Mouse (Mus musculus): Measurements from ENCODE around the gene Nmrk2.
A peak's percentile ranks its signal among the peaks of the same experiment; 100 is the strongest.
"Not testable (repeated sequence)": the region's sequence is repeated elsewhere in the genome, so short reads cannot be mapped to it uniquely, and the experiment has no call there.

Nmrk2 gene

GRCm38 (mm10) chr10:81201807-81202758, at the start of gene Nmrk2:
Gene Nmrk2 (minus strand): TSS chr10:81202051.
- DNase-seq = no peak

GRCm38 (mm10) chr10:81249442-81249841, 47.6 kb upstream of the Nmrk2 start:
- no peak for DNase-seq

- no peak for DNase-seq
Observed at GRCm38 (mm10) chr10:81247804-81248203, 46.0 kb upstream of the Nmrk2 start.

GRCm38 (mm10) chr10:81245166-81245565, 43.3 kb upstream of the Nmrk2 start:
- DNase-seq = no peak

DNA sequence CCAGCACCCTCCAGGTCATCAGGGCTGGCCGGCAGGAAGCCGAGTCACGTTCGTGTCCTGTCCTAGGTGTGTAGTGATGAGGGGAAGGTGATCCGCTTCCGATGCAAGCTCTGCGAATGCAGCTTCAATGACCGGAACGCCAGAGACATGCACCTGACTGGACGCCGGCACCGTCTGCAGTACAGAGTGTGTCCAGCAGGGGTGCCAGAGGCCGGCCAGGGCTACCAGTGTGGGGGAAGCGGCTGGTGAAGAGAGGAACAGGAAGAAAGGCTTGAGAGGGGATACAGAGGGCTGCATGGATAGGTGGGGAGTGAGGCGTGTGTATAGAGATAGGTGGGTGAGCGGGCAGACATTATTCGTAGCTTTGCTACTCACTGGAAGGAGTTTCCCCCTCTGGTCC, 42.7 kb upstream of the Nmrk2 start:
- DNase-seq = peak; percentile 65

- DNase-seq = no peak
Observed at GRCm38 (mm10) chr10:81244146-81244545, 42.3 kb upstream of the Nmrk2 start.

DNA sequence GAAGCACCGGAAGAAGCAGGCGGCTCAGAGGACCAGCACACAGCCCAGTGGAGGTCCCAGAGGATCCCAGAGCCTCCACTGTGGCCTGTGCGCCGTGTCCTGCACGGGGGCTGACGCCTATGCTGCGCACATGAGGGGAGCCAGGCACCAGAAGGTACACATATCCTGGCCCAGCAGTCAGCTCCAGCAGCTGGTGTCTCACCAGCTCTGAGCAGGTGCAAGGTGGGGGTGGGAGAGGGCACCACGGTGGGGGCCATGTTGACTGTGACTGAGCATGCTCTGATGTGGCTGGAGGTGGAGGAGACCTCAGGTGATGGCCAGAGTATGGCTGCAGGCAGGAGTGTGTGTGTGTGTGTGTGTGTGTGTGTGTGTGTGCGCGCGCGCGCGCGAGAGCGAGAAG, 40.2 kb upstream of the Nmrk2 start:
- no peak for DNase-seq

DNA sequence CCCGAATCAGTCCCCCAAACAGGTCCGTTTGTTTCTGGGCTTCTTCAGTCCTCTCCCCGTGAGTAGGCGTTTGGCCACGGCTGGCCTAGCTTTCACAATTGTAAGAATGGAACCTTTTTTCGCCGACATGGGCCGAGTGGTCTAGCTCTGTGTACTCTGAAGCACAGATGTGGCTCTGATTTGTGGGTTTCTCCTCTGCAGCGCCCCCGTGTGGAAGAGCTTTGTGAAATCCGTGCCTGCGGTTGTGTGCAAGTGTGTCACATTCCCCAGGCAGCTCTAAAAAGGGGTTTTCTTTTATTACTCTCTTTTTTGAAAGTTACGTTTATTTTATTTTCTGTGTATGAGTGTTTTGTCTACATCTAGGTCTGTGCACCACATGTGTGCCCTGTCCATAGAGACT, 39.0 kb upstream of the Nmrk2 start:
- DNase-seq = no peak

- DNase-seq = no peak
Observed at GRCm38 (mm10) chr10:81238618-81239017, 36.8 kb upstream of the Nmrk2 start.

DNA sequence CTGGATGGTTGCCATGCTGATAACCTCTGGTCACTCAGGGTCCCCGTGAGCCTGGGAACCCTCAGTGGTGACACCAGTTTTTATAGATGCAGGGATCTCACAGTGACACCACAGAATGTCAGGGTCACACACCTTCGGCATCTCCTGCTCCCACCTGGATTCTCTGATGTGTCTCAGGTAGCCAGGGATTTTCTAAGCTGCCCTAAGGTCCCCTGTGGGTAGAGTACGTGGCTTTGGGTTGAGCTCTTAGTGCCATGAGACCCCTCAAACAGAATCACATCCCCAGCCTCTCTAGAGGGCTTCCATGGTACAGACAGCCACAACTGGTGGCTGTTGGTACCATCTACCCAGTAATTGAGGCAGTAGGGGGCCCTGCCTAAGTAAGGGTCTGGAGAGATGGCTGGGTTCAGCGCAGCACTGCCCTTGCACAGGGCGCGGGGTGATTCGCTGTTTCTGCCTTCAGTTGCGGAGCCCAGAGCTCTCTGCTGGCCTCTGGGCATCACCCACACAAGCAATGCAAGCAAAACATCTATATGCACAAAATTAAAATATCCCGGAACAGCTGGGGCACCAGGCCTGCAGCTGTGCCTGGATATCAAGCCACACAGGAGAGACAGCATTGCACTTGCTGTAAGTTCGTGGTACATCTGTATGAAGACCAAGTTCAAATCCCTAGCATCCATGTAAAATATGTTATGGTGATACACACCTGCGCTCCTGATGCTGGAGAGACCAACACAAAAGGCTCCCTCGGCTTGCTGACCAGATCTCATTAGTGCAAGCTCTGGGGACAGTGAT, 34.8 kb upstream of the Nmrk2 start:
- DNase-seq = no peak

- DNase-seq = no peak
Observed at GRCm38 (mm10) chr10:81234206-81234605, 32.4 kb upstream of the Nmrk2 start.

- no peak for DNase-seq
Observed at GRCm38 (mm10) chr10:81233226-81233585, 31.4 kb upstream of the Nmrk2 start.

DNA sequence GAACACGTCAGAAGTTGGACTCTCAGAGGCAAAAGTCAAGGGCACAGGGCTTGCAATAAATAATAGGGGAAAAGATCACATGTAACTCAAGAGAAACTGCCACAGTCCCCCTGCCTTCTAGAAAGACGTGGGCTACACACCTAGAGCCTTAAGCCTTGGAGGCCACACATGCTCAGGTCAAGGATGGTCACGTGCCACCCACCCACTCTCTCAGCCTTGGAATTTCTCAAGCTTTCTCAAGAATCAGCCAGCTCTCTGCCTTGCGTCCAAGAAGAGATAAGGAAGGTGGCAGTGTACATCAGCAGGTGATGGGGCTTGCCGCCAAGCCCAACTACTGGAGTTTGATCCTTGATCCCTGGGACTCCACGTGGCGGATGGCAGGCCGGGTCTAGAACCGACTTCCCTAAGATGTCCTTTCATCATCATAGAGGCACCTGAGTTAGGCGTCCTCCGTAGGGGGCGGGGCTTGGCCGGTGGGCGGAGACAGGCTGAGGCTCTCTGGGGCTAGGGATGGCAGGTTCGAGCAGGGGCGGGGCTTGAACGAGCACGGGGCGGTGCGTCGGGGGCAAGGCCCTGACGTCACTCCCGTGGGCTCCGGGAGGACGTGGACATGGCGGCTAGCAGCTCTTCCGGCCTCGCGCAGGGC, 30.9 kb upstream of the Nmrk2 start, which contains the start of gene Zfr2:
Gene Zfr2 (plus strand): TSS at position 576 of the 646 bp plus-strand sequence.
- DNase-seq = peak; percentile 94

- no peak for DNase-seq
Observed at GRCm38 (mm10) chr10:81231436-81231835, 29.6 kb upstream of the Nmrk2 start.

DNA sequence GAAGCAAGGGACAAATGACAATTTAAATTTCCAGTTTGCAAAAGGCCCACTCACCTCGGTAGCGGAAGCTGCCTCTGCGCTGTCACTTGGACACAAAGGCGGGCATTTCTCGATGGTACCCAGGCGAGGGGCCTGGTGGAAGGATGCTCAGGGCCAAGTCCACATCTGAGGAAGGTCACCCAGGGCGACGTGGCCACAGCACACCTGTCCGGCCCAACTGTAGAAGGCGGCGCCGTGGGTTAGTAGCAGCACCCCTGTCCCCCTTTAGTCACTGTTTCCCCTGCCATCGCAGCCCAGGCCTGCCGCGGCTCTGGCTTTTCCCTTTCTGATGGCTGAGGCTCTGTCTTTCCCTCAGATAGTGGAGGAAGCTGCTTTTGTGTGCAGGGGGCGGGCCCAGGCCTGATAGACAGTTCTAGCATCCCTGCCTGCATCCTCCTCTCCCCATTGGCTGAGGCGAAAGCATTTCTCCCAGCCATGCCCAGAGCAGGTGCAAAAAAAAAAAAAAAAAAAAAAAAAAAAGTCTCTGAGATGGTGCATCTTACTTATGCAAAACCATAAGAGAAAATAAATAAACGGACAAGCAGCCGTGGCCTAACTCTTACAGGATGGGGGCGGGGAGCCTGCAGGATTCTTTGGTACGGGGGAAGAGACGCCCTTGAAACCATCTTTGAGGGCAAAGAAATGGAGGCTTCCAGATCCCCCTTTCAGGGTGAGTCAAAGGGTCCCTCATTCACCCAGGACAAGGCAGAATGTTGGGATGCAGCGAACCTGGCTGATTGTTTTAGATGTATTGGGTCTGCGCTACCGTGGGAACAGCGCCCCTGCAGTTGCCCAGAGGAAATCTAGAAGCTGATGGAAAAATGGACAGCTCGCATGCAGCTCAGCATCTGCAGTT, 28.8 kb upstream of the Nmrk2 start, which contains the start of gene Atcay:
Gene Atcay (minus strand): TSS at position 396 of the 895 bp plus-strand sequence.
- peak; percentile 90 for DNase-seq

- no peak for DNase-seq
Observed at GRCm38 (mm10) chr10:81229735-81230437, 28.0 kb upstream of the Nmrk2 start.

GRCm38 (mm10) chr10:81223731-81224130, 21.9 kb upstream of the Nmrk2 start:
- not testable (repeated sequence) for DNase-seq

DNA sequence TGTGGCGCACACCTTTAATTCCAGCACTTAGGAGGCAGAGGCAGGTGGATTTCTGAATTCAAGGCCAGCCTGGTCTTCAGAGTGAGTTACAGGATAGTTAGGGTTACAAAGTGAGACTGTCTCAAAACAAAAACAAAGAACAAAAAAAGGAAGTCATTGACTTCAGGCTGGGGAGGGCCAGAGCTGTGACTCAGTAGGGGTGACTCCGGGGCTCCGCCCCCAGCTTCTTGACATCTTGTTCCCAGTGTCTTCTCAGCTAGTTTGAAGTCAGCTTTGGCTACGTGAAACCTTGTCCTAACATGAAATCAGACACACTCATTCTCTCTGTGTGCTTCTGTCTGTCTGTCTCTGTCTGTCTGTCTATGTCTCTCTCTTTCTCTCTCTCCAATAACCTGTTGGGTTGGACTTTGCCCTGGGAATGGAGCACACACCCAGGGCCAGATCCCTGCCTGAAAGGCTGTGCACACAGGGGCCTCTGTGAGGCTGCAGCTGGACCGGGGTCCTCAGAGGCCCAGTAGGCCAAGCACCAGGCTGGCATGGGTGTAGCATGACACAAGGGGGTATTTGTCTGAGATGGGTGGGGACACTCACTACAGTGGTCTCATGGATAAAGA, 19.7 kb upstream of the Nmrk2 start:
- DNase-seq = no peak

DNA sequence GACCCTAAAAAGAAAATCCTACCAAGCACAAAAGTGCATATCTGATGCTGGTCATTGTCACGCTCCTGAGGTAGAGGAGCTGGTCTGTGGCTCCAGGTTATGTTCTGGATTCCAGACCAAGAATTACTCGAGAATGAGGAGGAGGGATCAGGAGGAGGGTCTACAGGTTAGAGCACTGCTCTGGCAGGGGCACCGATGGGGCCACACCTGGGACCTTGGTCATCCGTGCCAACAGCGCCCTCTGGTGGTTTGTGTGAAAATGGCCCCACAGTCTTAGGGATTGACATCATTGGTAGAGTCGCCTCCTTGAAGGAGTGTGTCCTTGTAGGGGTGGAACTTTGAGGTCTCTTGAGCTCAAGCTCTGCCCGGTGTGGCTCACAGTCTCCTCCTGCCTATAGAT, 16.1 kb upstream of the Nmrk2 start:
- DNase-seq = no peak

- DNase-seq = not testable (repeated sequence)
Observed at GRCm38 (mm10) chr10:81217267-81217666, 15.4 kb upstream of the Nmrk2 start.

DNA sequence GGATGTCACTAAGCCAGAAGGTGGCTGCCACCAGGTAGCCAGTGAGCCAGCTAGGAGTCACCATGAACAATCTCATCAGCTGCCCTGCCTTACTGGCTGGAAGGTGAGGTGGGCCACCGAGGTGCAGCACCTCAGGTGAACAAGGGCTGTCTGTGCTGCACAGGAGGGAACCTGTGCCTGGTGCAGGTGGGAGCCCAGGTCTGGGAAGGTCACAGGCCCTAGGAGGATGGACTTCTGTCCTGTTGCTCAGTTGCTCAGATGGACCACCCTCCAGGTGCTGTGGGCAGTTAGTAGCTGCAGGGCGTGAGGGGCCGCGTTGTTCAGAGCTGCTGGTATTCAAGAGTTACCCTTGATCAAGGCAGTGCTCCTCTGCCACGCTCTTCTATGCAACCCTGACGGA, 15.0 kb upstream of the Nmrk2 start:
- DNase-seq = no peak
